Mouse (Mus musculus): ENCODE measurements around the gene Atxn1.
A peak's percentile ranks its signal among the peaks of the same experiment; 100 is the strongest.

GRCm38 (mm10) chr13:45834300-45834699 is 130.5 kb downstream of the Atxn1 start:
- TF ChIP-seq EP300 (IDR thresholded peaks at IDR 0.05): no peak
- peak; percentile 28; the same call in 1 of the 2 replicates for TF ChIP-seq CTCF (IDR thresholded peaks at IDR 0.05)

All from lung, postnatal 0 days (tissue).